19 mouse cellular contexts compared by ENCODE assay signal in the genomic region with DNA sequence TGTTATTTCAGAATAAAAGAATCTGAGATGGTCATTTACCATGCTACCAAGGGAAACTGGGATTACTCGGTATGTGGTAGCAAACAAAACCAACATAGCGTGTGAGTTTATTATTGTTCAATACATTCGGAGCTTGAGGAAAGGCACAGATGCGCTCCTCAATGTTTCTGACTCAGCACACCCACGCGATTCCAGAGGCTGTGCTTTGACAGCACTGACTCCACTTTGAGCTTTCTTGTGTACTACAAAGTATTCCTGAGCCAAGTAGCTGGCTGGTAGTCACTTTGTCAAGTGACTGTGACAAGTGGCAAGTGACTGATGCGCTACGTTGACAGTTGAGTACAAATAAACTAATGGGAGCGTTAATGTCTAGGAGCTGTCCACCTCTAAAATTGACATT.
DNase-seq lines count a peak whose midpoint lies in the region; TF ChIP-seq lines count a peak whose summit lies in the region.
"Had no signal": no experiment of that assay in that cellular context is flagged by ENCODE, and none has a peak within 500 bp of the region (broad histone marks: within the 10 kb centered on the region; RNA-seq: fewer than 3 reads in every experiment).

No protein-coding gene starts in this region.

- H3K4me3 ChIP-seq in layer of hippocampus, adult 2 months = no peak overlapping the region
- no peak overlapping the region for H3K4me3 ChIP-seq in cerebellum, adult 2 months (replicated peaks; ENCODE audit: insufficient read depth, low read depth, low read length)
- H3K4me3 ChIP-seq: embryonic facial prominence, embryonic 12.5 days; erythroblast, embryonic 14.5 days; forebrain, embryonic 13.5 days; heart, embryonic 10.5 days; limb, embryonic 13.5 days; liver, embryonic 13.5 days; lung, embryonic 15.5 days; neural tube, embryonic 12.5 days had no signal

- DNase-seq in layer of hippocampus, adult 2 months (ENCODE audit: low spot score in 2 of 2) = peak; percentile 31 to 56
- DNase-seq in layer of hippocampus, adult 9-10 months (ENCODE audit: low spot score) = no peak
- peak; percentile 51 to 78 for DNase-seq in frontal cortex, postnatal 36 days (ENCODE audit: low spot score in 2 of 2)
- DNase-seq in left cerebral cortex, postnatal 25 days (ENCODE audit: low spot score in 2 of 2) = peak; percentile 71 to 89
- peak; percentile 72 to 78 for DNase-seq in right cerebral cortex, postnatal 36 days (ENCODE audit: low spot score in 2 of 2)
- no peak for DNase-seq in cerebellum, adult 2 months
- no peak for DNase-seq in adrenal gland, postnatal 36 days
- DNase-seq: cerebellum, adult 9-10 months; kidney, adult 11 months; liver, embryonic 13.5 days; thymus, postnatal 36 days had no signal

- H3K27ac ChIP-seq in layer of hippocampus, adult 2 months = no peak overlapping the region
- no peak overlapping the region for H3K27ac ChIP-seq in cerebellum, adult 2 months (ENCODE audit: insufficient read depth, low read length)
- H3K27ac ChIP-seq: embryonic facial prominence, embryonic 12.5 days; forebrain, embryonic 13.5 days; heart, embryonic 10.5 days; limb, embryonic 13.5 days; liver, embryonic 13.5 days; lung, embryonic 15.5 days; macrophage; neural tube, embryonic 12.5 days had no signal

- WGBS in cerebellum, adult 2 months = 85% methylated on average over 9 of the region's 9 CpGs

- H3K4me1 ChIP-seq in cerebellum, adult 2 months (ENCODE audit: control insufficient read depth, insufficient read depth, low read length) = no peaks in the 10 kb centered on the region
- H3K4me1 ChIP-seq: embryonic facial prominence, embryonic 12.5 days; forebrain, embryonic 13.5 days; liver, embryonic 13.5 days; lung, embryonic 15.5 days; neural tube, embryonic 12.5 days had no signal

- no peak for TF ChIP-seq CTCF in layer of hippocampus, adult 2 months (conservative IDR thresholded peaks at IDR 0.05)
- TF ChIP-seq CTCF in cerebellum, adult 2 months (IDR thresholded peaks at IDR 0.05; ENCODE audit: borderline replicate concordance, insufficient read depth, low read depth, low read length) = no peak

- intact Hi-C loops in left cerebral cortex, postnatal 25 days (cut with DNase I) = loop anchor here (5.0 kb wide), 1 partner anchor 232 kb away; no protein-coding TSS in a partner anchor

- no peak for TF ChIP-seq POLR2A in cerebellum, adult 2 months (IDR thresholded peaks at IDR 0.05; ENCODE audit: borderline replicate concordance, insufficient read depth, low read length)

- no peaks in the 10 kb centered on the region for H3K27me3 ChIP-seq in cerebellum, adult 2 months (ENCODE audit: control insufficient read depth, insufficient read depth, low read length)
- H3K27me3 ChIP-seq: embryonic facial prominence, embryonic 12.5 days; forebrain, embryonic 13.5 days; liver, embryonic 13.5 days; lung, embryonic 15.5 days; neural tube, embryonic 12.5 days had no signal

Comparison
In these comparisons a context has a peak if more than half of its experiments do, and no peak if none do; other contexts are left out.
1. DNase-seq: peak in layer of hippocampus, adult 2 months (2 of 2), frontal cortex, postnatal 36 days (2 of 2), left cerebral cortex, postnatal 25 days (2 of 2) and right cerebral cortex, postnatal 36 days (2 of 2); none in layer of hippocampus, adult 9-10 months (single experiment), cerebellum, adult 2 months (0 of 2) and adrenal gland, postnatal 36 days (0 of 2).